Mouse (Mus musculus) intestine, embryonic 15.5 days (tissue): Measurements from ENCODE around the gene Zbtb40. TPM values are rescaled to one million over a fixed set of nuclear protein-coding genes. Genes with fewer than 3 reads are reported as not detected.

Experiments
- ATAC-seq: fragments of 200-750 bp; cut with Nextera tagmentation; 2 replicates; pipeline ENCODE4 v1.8.0; 2017; ENCODE audit warnings: moderate TSS enrichment, moderate library complexity
- H3K27ac ChIP-seq: fragments of 300-500 bp; sonication (generic); 2 replicates; pipeline ENCODE4 v1.5.1; 2015; ENCODE audit warnings: mild to moderate bottlenecking, inconsistent platforms
- H3K27me3 ChIP-seq: fragments of 300-500 bp; sonication (generic); replicated peaks from 2 replicates; pipeline ENCODE4 v1.6.1; 2015; ENCODE audit warnings: inconsistent platforms
- H3K36me3 ChIP-seq: fragments of 300-500 bp; sonication (generic); 2 replicates; pipeline ENCODE4 v1.6.1; 2015; ENCODE audit warnings: inconsistent platforms
- H3K4me1 ChIP-seq: fragments of 300-500 bp; sonication (generic); replicated peaks from 2 replicates; pipeline ENCODE4 v1.6.1; 2015; ENCODE audit warnings: inconsistent platforms
- H3K4me2 ChIP-seq: fragments of 300-500 bp; sonication (generic); replicated peaks from 2 replicates; pipeline ENCODE4 v1.6.1; 2015; ENCODE audit warnings: mild to moderate bottlenecking, inconsistent platforms
- H3K4me3 ChIP-seq: fragments of 300-500 bp; sonication (generic); replicated peaks from 2 replicates; pipeline ENCODE4 v1.5.1; 2015; ENCODE audit warnings: inconsistent platforms
- H3K9ac ChIP-seq: fragments of 300-500 bp; sonication (generic); 2 replicates; pipeline ENCODE4 v1.6.1; 2015; ENCODE audit warnings: inconsistent platforms
- H3K9me3 ChIP-seq: fragments of 300-500 bp; sonication (generic); 2 replicates; pipeline ENCODE4 v1.6.1; 2016; ENCODE audit warnings: inconsistent platforms
- WGBS: fragments of 180-500 bp; shearing (Covaris S2); methylation state at CpG from one replicate; pipeline ENCODE4 v1.1.7; 2015; 5-methylcytosine and 5-hydroxymethylcytosine counted together
- polyA plus RNA-seq: library from polyadenylated mRNA; unstranded; fragments of >200 nt; fragmentation: Nextera tagmentation; extraction: Ambion mirVana; gene quantifications from 2 replicates; pipeline ENCODE4 v1.2.1, GENCODE M21; 2015

The Zbtb40 gene
- polyA plus RNA-seq, 1 experiment from 2014 or later: 2.9 TPM

DNA sequence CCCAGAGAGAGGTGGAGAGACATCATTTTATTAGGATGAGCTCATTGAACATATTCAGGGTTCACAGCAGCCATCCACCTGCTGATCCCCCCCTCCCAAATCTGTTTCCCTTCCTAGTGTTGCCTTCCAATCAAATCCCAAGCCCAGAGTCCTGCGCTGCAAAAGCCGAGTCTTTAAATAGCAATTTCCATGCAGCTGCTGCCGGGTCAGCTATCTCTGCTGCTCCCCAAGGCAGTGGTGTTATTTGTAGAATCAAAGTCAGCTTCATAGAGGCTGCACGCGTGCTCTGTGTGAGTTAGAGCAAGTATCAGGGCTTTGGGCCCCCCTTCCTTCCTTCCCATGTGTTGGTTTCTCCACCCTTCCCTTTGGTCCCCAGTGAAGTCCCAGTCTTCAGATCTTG lies 5.2 kb upstream of the Zbtb40 start:
- H3K27ac ChIP-seq: no peak overlapping the region
- no peak overlapping the region for H3K4me3 ChIP-seq
- no peak overlapping the region for H3K9ac ChIP-seq
- H3K4me1 ChIP-seq: no peaks in the 10 kb centered on the region
- H3K36me3 ChIP-seq: no peaks in the 10 kb centered on the region
- no peak overlapping the region for H3K4me2 ChIP-seq
- 75% methylated on average over 5 of the region's 5 CpGs for whole genome bisulfite sequencing
- H3K27me3 ChIP-seq: peaks cover 13% of the 10 kb centered on the region; the same call in 1 of the 2 replicates
- H3K9me3 ChIP-seq: no peaks in the 10 kb centered on the region
- ATAC-seq: no peak

DNA sequence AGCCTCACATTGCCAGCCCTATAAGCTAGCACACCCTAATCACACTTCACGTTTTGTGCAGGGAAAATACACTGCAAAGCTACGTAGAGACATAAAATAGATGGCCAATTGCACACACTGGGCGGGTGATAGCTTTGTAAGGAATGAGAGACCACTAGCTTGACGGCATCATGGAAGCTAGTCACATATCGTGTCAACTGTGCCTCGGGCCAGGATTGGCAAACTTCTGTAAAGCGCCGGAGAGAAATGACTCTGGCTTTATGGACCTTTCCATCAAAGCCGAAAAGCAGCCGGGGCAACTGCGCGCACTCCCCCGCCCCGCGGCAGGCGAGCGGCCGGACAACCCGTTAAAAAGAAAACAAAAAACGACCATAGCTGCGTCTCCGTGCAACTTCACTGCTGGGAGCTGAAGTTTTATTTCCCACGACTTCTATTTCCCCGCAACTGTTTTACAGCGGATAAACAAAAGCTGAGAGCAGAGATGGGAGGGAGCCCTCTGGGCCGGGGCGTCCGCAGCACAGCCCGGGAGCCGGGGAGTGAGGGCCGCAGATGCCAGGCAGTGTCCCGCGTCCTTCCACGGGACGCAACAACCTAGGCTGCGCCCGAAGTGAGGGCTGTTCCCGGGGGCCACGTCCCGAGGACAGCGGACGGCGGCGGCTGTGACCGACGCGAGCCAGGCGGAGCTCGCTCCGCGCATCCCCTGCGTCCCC lies 606 bp downstream of the Zbtb40 start:
- Histone ChIP-seq H3K9ac (peak overlapping the region; percentile 56), H3K27ac (peak overlapping the region; percentile 42; the same call in 1 of the 2 replicates), H3K27me3 (peaks cover 13% of the 10 kb centered on the region; the same call in 1 of the 2 replicates), H3K36me3 (no peaks in the 10 kb centered on the region), H3K4me3 (peak overlapping the region; percentile 71), H3K4me1 (peaks cover 12% of the 10 kb centered on the region), H3K4me2 (peak overlapping the region; percentile 76), H3K9me3 (no peaks in the 10 kb centered on the region)
- WGBS: under 1% methylated on average over 52 of the region's 52 CpGs
- peak; percentile 83 for ATAC-seq

DNA sequence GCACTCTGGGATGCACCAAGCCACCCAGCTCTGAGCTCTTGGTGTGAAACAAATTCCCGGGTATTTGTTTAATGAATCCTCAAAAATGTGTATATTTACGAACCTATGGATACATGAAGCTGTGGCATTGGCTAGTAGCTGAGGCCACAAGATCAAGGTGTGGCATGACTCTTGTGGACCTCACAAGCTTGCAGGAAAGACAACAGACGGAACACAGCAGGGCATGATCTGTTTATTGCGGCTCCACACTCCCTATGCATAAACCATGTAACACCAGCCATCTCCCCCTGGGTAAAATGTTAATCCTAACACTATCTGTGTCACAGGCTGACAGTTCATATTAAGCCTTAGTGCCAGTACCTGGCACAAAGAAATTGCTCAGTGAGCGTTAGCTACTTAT lies 2.5 kb downstream of the Zbtb40 start:
- Histone ChIP-seq H3K36me3 (no peaks in the 10 kb centered on the region), H3K27ac (no peak overlapping the region), H3K4me2 (no peak overlapping the region), H3K4me1 (peaks cover 12% of the 10 kb centered on the region), H3K9ac (no peak overlapping the region), H3K9me3 (no peaks in the 10 kb centered on the region), H3K4me3 (no peak overlapping the region), H3K27me3 (peaks cover 5% of the 10 kb centered on the region; the same call in 1 of the 2 replicates)
- no peak for ATAC-seq
- 89% methylated on average over 5 of the region's 5 CpGs for WGBS

DNA sequence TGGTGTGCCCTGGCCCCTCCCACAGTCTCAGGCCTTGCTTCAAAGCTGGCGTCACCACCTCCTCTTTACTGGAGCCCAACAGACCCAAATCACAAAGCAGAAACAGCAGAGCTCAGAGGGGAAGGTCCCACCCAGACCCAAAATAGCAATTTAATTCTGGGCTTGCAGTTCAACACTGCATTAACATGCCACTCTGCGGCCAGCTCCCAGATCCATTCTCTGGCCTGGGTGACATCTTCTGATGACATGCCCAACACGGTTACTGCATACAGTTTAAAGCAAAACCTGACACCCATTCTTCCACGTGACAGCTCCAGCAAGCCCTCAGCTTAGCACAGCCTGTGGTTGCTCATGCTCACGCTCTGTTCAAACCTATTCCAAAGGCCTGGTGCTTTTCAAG lies 4.1 kb downstream of the Zbtb40 start:
- Histone ChIP-seq H3K27me3 (no peaks in the 10 kb centered on the region), H3K9me3 (no peaks in the 10 kb centered on the region), H3K4me2 (no peak overlapping the region), H3K27ac (no peak overlapping the region), H3K4me1 (peaks cover 12% of the 10 kb centered on the region), H3K9ac (no peak overlapping the region), H3K4me3 (no peak overlapping the region), H3K36me3 (no peaks in the 10 kb centered on the region)
- no peak for ATAC-seq
- WGBS: 61% methylated on average over 5 of the region's 5 CpGs

DNA sequence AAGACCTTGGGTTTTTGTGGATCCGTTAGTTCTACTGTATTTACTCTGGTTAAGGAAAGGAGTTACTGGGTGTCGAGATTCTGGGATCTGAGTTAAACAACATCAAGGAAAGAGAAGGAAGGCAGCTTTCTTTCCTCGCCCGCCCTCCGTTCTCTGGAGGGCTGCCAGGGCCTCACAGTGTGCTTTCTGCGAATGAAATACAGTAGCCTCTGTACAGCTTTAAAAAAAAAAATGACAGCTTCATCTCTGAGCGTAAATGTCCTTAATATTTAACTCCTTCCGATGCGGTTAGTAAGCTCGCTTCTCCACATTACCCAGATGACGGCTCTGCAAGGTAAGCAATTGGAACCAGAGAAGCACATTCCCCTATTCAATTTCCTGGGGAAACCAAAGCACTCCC lies 4.8 kb downstream of the Zbtb40 start:
- Histone ChIP-seq H3K4me2 (no peak overlapping the region; the same call in 1 of the 2 replicates), H3K9ac (no peak overlapping the region)
- no peak for ATAC-seq

DNA sequence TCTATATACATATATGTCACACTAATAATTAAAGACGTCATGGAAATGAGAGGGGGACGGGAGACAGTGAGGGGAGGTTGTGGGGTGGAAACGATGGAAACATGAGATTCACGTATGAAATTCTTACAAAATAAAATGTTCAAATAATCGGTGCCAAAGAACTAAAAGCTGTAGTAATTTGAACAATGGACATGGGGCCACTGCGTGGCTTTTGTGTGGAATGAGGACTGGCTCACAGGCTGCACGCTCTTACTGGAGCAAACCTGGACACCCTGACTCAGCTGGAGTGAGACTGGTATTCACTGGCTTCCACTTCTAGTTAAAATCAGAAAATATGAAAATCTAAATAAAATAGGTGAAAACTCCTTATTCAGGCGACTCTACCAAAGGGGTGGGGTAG lies 6.6 kb downstream of the Zbtb40 start:
- H3K36me3 ChIP-seq: no peaks in the 10 kb centered on the region
- H3K4me1 ChIP-seq: peaks cover 8% of the 10 kb centered on the region; the same call in 1 of the 2 replicates
- H3K9me3 ChIP-seq: no peaks in the 10 kb centered on the region
- no peak for ATAC-seq
- 90% methylated on average over 8 of the region's 8 CpGs for WGBS
- H3K27me3 ChIP-seq: no peaks in the 10 kb centered on the region
- H3K4me2 ChIP-seq: no peak overlapping the region
- no peak overlapping the region for H3K4me3 ChIP-seq
- H3K27ac ChIP-seq: no peak overlapping the region
- H3K9ac ChIP-seq: no peak overlapping the region

More for the DNA sequence above, 4.8 kb downstream of the Zbtb40 start:
- no peak overlapping the region for H3K27ac ChIP-seq
- WGBS: 38% methylated on average over 11 of the region's 11 CpGs
- H3K27me3 ChIP-seq: no peaks in the 10 kb centered on the region
- no peaks in the 10 kb centered on the region for H3K36me3 ChIP-seq
- no peaks in the 10 kb centered on the region for H3K9me3 ChIP-seq
- H3K4me1 ChIP-seq: peaks cover 12% of the 10 kb centered on the region
- no peak overlapping the region for H3K4me3 ChIP-seq

DNA sequence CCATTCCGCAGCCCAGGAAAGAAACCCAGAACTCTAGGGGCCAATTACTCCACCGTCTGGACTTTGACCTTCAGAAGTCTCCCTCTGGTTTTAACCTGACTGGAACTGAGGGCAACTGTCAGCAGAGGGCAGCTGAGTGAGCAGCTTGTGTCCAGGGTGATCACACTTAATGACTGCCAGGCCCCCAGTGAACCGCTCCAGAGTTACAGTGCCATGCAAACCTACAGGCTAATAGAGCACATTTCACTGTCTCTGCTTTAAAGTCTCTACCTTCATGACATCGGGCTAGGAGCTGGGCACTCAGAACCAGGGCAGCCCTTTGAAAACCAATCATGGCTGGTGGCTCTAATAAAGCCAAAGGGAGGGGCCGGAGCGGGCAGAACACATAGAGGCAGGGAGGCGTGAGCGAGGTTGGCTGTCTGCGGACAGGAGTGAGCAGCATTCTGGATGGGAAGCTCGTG lies 7.4 kb downstream of the Zbtb40 start:
- Histone ChIP-seq H3K4me3 (no peak overlapping the region), H3K27ac (no peak overlapping the region), H3K4me2 (no peak overlapping the region), H3K4me1 (peaks cover 8% of the 10 kb centered on the region; the same call in 1 of the 2 replicates), H3K27me3 (no peaks in the 10 kb centered on the region), H3K36me3 (no peaks in the 10 kb centered on the region), H3K9ac (no peak overlapping the region), H3K9me3 (no peaks in the 10 kb centered on the region)
- ATAC-seq: peak; percentile 55; the same call in 1 of the 2 replicates
- WGBS: 65% methylated on average over 10 of the region's 10 CpGs

DNA sequence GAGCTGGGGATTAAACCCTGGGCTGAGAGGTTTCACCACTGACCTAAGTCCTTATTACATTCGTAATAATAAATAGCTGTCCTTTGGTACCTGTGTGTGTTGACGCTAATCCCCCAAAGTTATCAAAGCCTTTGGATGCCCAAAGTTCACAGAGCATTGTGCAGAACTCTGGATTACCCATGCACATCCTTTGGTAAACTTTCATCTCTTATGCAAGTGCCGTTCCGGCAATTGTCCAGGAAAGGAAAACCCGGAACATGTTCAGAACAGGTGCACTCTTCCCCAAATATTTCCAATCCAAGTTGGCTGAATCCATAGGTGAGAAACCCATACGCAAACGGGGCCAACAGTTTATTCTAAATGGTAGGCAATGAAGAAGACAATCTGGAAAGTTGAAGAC lies 9.2 kb downstream of the Zbtb40 start:
- Histone ChIP-seq H3K9me3 (no peaks in the 10 kb centered on the region), H3K27me3 (no peaks in the 10 kb centered on the region), H3K4me1 (peaks cover 6% of the 10 kb centered on the region; the same call in 1 of the 2 replicates), H3K4me3 (no peak overlapping the region), H3K36me3 (no peaks in the 10 kb centered on the region), H3K27ac (no peak overlapping the region), H3K4me2 (no peak overlapping the region), H3K9ac (no peak overlapping the region)
- no peak for ATAC-seq
- WGBS: 96% methylated on average over 7 of the region's 7 CpGs

DNA sequence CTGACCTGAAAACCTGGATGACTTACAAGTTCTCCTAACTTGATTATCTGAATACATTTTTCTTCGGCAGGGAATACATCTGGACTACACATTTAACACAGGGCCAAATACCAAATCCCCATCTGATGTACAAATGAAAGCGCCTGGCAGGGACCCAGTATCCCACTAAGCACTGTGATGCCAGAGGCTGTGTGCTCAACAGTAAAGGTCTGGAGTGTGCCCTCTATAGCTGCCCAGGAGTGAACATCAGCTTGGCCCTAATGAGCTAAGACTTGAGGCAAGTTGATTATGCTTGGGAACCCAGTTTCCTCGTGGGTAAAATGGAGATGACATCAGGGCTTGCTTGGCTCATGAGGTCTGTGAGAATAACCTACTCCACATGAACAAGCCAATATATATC lies 10.1 kb downstream of the Zbtb40 start:
- Histone ChIP-seq H3K27ac (no peak overlapping the region), H3K27me3 (no peaks in the 10 kb centered on the region), H3K4me3 (no peak overlapping the region), H3K9me3 (no peaks in the 10 kb centered on the region), H3K4me2 (no peak overlapping the region), H3K4me1 (peaks cover 10% of the 10 kb centered on the region), H3K36me3 (no peaks in the 10 kb centered on the region), H3K9ac (no peak overlapping the region)
- ATAC-seq: no peak
- WGBS: 82% methylated on average over 3 of the region's 3 CpGs

DNA sequence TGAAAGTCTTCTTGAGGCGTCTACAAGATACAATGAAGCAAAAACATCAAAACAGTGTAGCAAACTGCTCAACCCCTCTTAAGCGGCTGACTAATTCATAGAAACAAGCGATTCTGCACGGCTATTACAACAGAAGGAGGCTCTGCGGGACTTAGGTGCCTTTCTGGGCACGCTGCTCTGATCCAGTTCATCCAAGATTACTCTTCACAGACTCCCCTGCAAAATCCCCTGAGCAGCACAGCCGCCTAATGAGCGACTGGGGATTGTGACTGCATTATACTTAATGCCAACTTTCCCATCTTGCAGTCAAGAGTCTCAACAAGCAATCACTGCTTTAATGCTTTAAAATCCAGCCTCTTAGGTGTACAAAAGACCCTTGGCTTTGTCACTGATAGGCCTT lies 10.5 kb downstream of the Zbtb40 start:
- no peaks in the 10 kb centered on the region for H3K36me3 ChIP-seq
- H3K9ac ChIP-seq: no peak overlapping the region
- H3K27me3 ChIP-seq: no peaks in the 10 kb centered on the region
- no peak for ATAC-seq
- H3K27ac ChIP-seq: no peak overlapping the region
- WGBS: 81% methylated on average over 8 of the region's 8 CpGs
- no peaks in the 10 kb centered on the region for H3K9me3 ChIP-seq
- peaks cover 14% of the 10 kb centered on the region for H3K4me1 ChIP-seq
- H3K4me2 ChIP-seq: no peak overlapping the region
- H3K4me3 ChIP-seq: no peak overlapping the region

DNA sequence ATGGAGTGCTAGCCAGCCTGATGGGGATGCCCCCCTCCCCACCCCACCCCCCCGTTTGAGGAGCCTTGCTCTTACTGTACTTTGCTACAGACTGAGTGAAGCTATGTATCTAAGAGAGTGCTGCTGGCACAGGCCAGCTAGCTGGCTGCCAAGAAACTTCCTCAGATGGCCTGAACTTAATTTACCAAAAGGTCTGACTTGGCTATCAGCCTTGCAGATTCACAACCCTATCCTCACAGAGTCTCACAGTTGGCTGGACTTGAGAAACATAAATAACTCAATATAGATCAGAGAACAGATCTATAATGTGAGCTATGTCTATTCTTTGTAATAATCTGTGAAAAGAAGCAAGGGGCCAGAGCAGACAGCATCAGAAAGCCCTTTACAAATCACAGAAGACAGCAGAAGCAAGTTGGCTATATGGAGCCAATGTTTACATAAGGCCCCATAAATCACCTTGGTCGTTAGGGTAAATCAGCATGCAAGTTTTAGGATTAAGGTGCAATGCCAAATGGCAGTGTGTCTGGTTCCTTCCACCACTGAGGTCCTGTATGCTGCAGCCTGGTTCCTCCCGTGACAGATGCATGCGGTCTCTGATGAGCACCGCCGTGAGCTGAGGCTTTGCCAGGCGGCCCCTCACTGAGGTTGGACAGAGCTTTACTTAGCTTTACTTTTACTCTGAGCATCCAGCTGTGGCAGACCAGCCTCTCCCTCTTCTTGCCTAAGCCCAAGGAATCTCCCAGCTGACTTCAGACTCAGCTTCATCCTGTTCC lies 15.3 kb downstream of the Zbtb40 start:
- Histone ChIP-seq H3K36me3 (no peaks in the 10 kb centered on the region), H3K9me3 (no peaks in the 10 kb centered on the region), H3K27me3 (no peaks in the 10 kb centered on the region), H3K9ac (no peak overlapping the region), H3K4me3 (no peak overlapping the region), H3K27ac (peak overlapping the region; percentile 48), H3K4me1 (peaks cover 21% of the 10 kb centered on the region), H3K4me2 (0 out of 2 replicates have a peak overlapping the region, but pooled peaks have one; percentile 5)
- ATAC-seq: peak; percentile 62
- 22% methylated on average over 7 of the region's 7 CpGs for WGBS

DNA sequence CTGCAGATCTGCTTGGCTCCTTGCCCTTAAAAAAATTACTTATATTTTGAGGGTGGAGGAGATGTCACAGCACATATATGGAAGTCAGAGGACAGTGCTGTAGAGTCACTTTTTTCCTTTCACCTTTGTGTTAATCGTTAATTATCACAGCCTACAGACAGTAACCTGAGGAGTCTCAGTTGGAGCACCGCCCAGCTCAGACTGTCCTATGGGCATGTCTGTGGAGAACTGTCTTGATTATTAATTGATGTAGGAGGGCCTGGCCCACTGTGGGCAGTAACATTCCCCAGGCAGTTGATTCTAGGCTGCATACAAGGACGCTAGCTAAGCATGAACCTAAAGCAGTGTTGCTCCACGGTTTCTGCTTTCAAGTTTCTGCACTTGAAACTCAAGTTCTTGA lies 16.1 kb downstream of the Zbtb40 start:
- no peak overlapping the region for H3K4me3 ChIP-seq
- H3K27ac ChIP-seq: no peak overlapping the region
- H3K9ac ChIP-seq: no peak overlapping the region
- peaks cover 21% of the 10 kb centered on the region for H3K4me1 ChIP-seq
- H3K27me3 ChIP-seq: no peaks in the 10 kb centered on the region
- no peak overlapping the region for H3K4me2 ChIP-seq
- no peaks in the 10 kb centered on the region for H3K36me3 ChIP-seq
- no peak for ATAC-seq
- 89% methylated on average over 4 of the region's 4 CpGs for WGBS
- no peaks in the 10 kb centered on the region for H3K9me3 ChIP-seq
